17 mouse cellular contexts compared by ENCODE assay signal in genomic region chr13:13798775-13799174, GRCm38 (mm10). TPM values are rescaled to one million over a fixed set of nuclear protein-coding genes. Genes with fewer than 3 reads are reported as not detected.
"Had no signal": no experiment of that assay in that cellular context is flagged by ENCODE, and none has a peak within 500 bp of the region (broad histone marks: within the 10 kb centered on the region; RNA-seq: fewer than 3 reads in every experiment).

No protein-coding gene starts in this region.

- H3K9ac ChIP-seq: liver, embryonic 13.5 days; neural tube, embryonic 12.5 days; neural tube, embryonic 15.5 days had no signal

- DNase-seq: kidney, adult 18-20 months; kidney, adult 9 months; kidney, postnatal 14 days; kidney, postnatal 4 days; liver, embryonic 13.5 days; lung, adult 2 months; lung, postnatal 14 days; lung, postnatal 4 days; thymus, adult 18-20 months; thymus, postnatal 36 days had no signal

- H3K27ac ChIP-seq: liver, embryonic 13.5 days; neural tube, embryonic 12.5 days; neural tube, embryonic 15.5 days had no signal

- H3K4me2 ChIP-seq: liver, embryonic 13.5 days; neural tube, embryonic 12.5 days; neural tube, embryonic 15.5 days had no signal

- H3K4me3 ChIP-seq: liver, embryonic 13.5 days; neural tube, embryonic 12.5 days; neural tube, embryonic 15.5 days had no signal

- H3K27me3 ChIP-seq: liver, embryonic 13.5 days; neural tube, embryonic 12.5 days; neural tube, embryonic 15.5 days had no signal

- H3K36me3 ChIP-seq: liver, embryonic 13.5 days; neural tube, embryonic 12.5 days; neural tube, embryonic 15.5 days had no signal

- H3K9me3 ChIP-seq: liver, embryonic 13.5 days; neural tube, embryonic 12.5 days; neural tube, embryonic 15.5 days had no signal

- H3K4me1 ChIP-seq: liver, embryonic 13.5 days; neural tube, embryonic 12.5 days; neural tube, embryonic 15.5 days had no signal

RNA-seq across cellular contexts. Expression of gene Gng4, which starts 14.9 kb away (rescaled TPM):
- total RNA-seq: liver, adult 2 months; megakaryocyte progenitor cell, adult 5-6 weeks; megakaryocyte-erythroid progenitor cell, adult 5-6 weeks had no signal
- polyA plus RNA-seq: liver, adult 2 months; spleen, adult 2 months; testis, adult 2 months had no signal
